Mouse (Mus musculus) thymus, adult 2 months (tissue): ENCODE results near the gene Fam217b.

Source experiments
- CTCF ChIP-seq: fragments of 200-500 bp; IDR thresholded peaks from 2 replicates; pipeline ENCODE4 v1.5.1; 2012; ENCODE audit warnings: mild to moderate bottlenecking, control low read depth, low read length, moderate library complexity, borderline replicate concordance; ENCODE audit not compliant: control insufficient read depth, poor library complexity, insufficient read depth; ENCODE audit errors: extremely low read depth
- POLR2A ChIP-seq: fragments of 200-500 bp; IDR thresholded peaks from 2 replicates; pipeline ENCODE4 v1.6.1; 2012; ENCODE audit warnings: mild to moderate bottlenecking, low read length, control low read depth, moderate library complexity; ENCODE audit not compliant: control insufficient read depth, poor library complexity, insufficient read depth; ENCODE audit errors: extremely low read depth

- TF ChIP-seq POLR2A = no peak
- TF ChIP-seq CTCF = no peak
Measured at GRCm38 (mm10) chr2:178450236-178450635, 35.9 kb downstream of the Fam217b start.
